Mouse (Mus musculus) liver, adult 2 months (tissue): ENCODE measurements at regions not wholly inside any gene's neighbourhood (a gene's known extent, or its start where the extent isn't known, plus 50 kb on each side); places are given as distances from the start of the nearest gene placed in this dataset.

ENCODE experiments used
- CTCF ChIP-seq: fragments of 200-500 bp; IDR thresholded peaks from 2 replicates; pipeline ENCODE4 v1.5.1; 2011; ENCODE audit warnings: low read depth, low read length, control low read depth
- POLR2A ChIP-seq: fragments of 200-500 bp; IDR thresholded peaks from 2 replicates; pipeline ENCODE4 v1.6.1; 2011; ENCODE audit warnings: low read length, control low read depth; ENCODE audit not compliant: insufficient read depth; ENCODE audit errors: extremely low read depth

GRCm38 (mm10) chr1:190398308-190398707 is 227.8 kb upstream of the Prox1 start:
- TF ChIP-seq CTCF (no peak), POLR2A (no peak)
